Mouse (Mus musculus): ENCODE measurements around the gene Taf1c. TPM values are rescaled to one million over a fixed set of nuclear protein-coding genes. Genes with fewer than 3 reads are reported as not detected.

The Taf1c gene
- polyA plus RNA-seq, 1 experiment from 2014 or later, result 7.9 TPM

GRCm38 (mm10) chr8:119630841-119631240 is 25.8 kb upstream of the Taf1c start:
- ATAC-seq (ENCODE audit: low read depth) (no peak; the same call in 1 of the 2 replicates), DNase-seq (ENCODE audit: low spot score) (peak; percentile 40)
- Histone ChIP-seq H3K4me3 (ENCODE audit: low read depth, low read length) (no peak overlapping the region), H3K27ac (replicated peaks; ENCODE audit: low read depth, low read length) (no peak overlapping the region), H3K9ac (ENCODE audit: low read depth, low read length) (no peak overlapping the region), H3K36me3 (ENCODE audit: control insufficient read depth, insufficient read depth, low read length) (no peaks in the 10 kb centered on the region), H3K4me1 (ENCODE audit: control insufficient read depth, insufficient read depth, low read length) (peaks cover 7% of the 10 kb centered on the region; the same call in 1 of the 2 replicates), H3K4me2 (ENCODE audit: low read depth, low read length) (no peak overlapping the region), H3K9me3 (ENCODE audit: control insufficient read depth, low read length) (no peaks in the 10 kb centered on the region), H3K27me3 (replicated peaks; ENCODE audit: control insufficient read depth, insufficient read depth, low read length) (peaks cover 11% of the 10 kb centered on the region; the same call in 1 of the 2 replicates)
- WGBS, result 33% methylated on average over 3 of the region's 3 CpGs

GRCm38 (mm10) chr8:119627613-119628359 is 22.8 kb upstream of the Taf1c start:
- DNase-seq (ENCODE audit: low spot score), result no peak
- WGBS, result 28% methylated on average over 10 of the region's 10 CpGs
- no peak for ATAC-seq (ENCODE audit: low read depth)
- no peak overlapping the region for H3K9ac ChIP-seq (ENCODE audit: low read depth, low read length)
- H3K36me3 ChIP-seq (ENCODE audit: control insufficient read depth, insufficient read depth, low read length), result no peaks in the 10 kb centered on the region
- no peak overlapping the region for H3K27ac ChIP-seq (replicated peaks; ENCODE audit: low read depth, low read length)
- H3K4me2 ChIP-seq (ENCODE audit: low read depth, low read length), result no peak overlapping the region
- no peaks in the 10 kb centered on the region for H3K4me1 ChIP-seq (ENCODE audit: control insufficient read depth, insufficient read depth, low read length)
- no peaks in the 10 kb centered on the region for H3K9me3 ChIP-seq (ENCODE audit: control insufficient read depth, low read length)
- no peak overlapping the region for H3K4me3 ChIP-seq (ENCODE audit: low read depth, low read length)
- 0 out of 2 replicates have a peak, but pooled peaks cover 5% of the 10 kb centered on the region for H3K27me3 ChIP-seq (replicated peaks; ENCODE audit: control insufficient read depth, insufficient read depth, low read length)

- DNase-seq (ENCODE audit: low spot score) (no peak), ATAC-seq (ENCODE audit: low read depth) (no peak)
- H3K4me2 ChIP-seq (ENCODE audit: low read depth, low read length), result no peak overlapping the region
- H3K36me3 ChIP-seq (ENCODE audit: control insufficient read depth, insufficient read depth, low read length), result no peaks in the 10 kb centered on the region
- H3K27ac ChIP-seq (replicated peaks; ENCODE audit: low read depth, low read length), result no peak overlapping the region
- H3K4me3 ChIP-seq (ENCODE audit: low read depth, low read length), result no peak overlapping the region
- H3K9ac ChIP-seq (ENCODE audit: low read depth, low read length), result no peak overlapping the region
- H3K27me3 ChIP-seq (replicated peaks; ENCODE audit: control insufficient read depth, insufficient read depth, low read length), result no peaks in the 10 kb centered on the region
- H3K9me3 ChIP-seq (ENCODE audit: control insufficient read depth, low read length), result no peaks in the 10 kb centered on the region
- WGBS, result 85% methylated on average over 7 of the region's 7 CpGs
- no peaks in the 10 kb centered on the region for H3K4me1 ChIP-seq (ENCODE audit: control insufficient read depth, insufficient read depth, low read length)
These were observed 22.2 kb upstream of the Taf1c start for GRCm38 (mm10) chr8:119627199-119627598.

GRCm38 (mm10) chr8:119625788-119626187 is 20.8 kb upstream of the Taf1c start:
- ATAC-seq (ENCODE audit: low read depth), result no peak
- Histone ChIP-seq H3K9ac (ENCODE audit: low read depth, low read length) (no peak overlapping the region), H3K4me3 (ENCODE audit: low read depth, low read length) (no peak overlapping the region), H3K36me3 (ENCODE audit: control insufficient read depth, insufficient read depth, low read length) (no peaks in the 10 kb centered on the region), H3K9me3 (ENCODE audit: control insufficient read depth, low read length) (no peaks in the 10 kb centered on the region), H3K27ac (replicated peaks; ENCODE audit: low read depth, low read length) (no peak overlapping the region), H3K4me2 (ENCODE audit: low read depth, low read length) (no peak overlapping the region), H3K27me3 (replicated peaks; ENCODE audit: control insufficient read depth, insufficient read depth, low read length) (no peaks in the 10 kb centered on the region), H3K4me1 (ENCODE audit: control insufficient read depth, insufficient read depth, low read length) (no peaks in the 10 kb centered on the region)
- no peak for DNase-seq (ENCODE audit: low spot score)
- 85% methylated on average over 21 of the region's 22 CpGs for WGBS

- Histone ChIP-seq H3K27ac (replicated peaks; ENCODE audit: low read depth, low read length) (no peak overlapping the region), H3K36me3 (ENCODE audit: control insufficient read depth, insufficient read depth, low read length) (no peaks in the 10 kb centered on the region), H3K4me2 (ENCODE audit: low read depth, low read length) (no peak overlapping the region), H3K4me1 (ENCODE audit: control insufficient read depth, insufficient read depth, low read length) (no peaks in the 10 kb centered on the region), H3K9ac (ENCODE audit: low read depth, low read length) (no peak overlapping the region), H3K27me3 (replicated peaks; ENCODE audit: control insufficient read depth, insufficient read depth, low read length) (no peaks in the 10 kb centered on the region), H3K4me3 (ENCODE audit: low read depth, low read length) (no peak overlapping the region), H3K9me3 (ENCODE audit: control insufficient read depth, low read length) (no peaks in the 10 kb centered on the region)
- WGBS, result 91% methylated on average over 7 of the region's 7 CpGs
- DNase-seq (ENCODE audit: low spot score) (no peak), ATAC-seq (ENCODE audit: low read depth) (no peak)
These were observed 19.9 kb upstream of the Taf1c start for GRCm38 (mm10) chr8:119624916-119625315.

GRCm38 (mm10) chr8:119623744-119624143 is 18.7 kb upstream of the Taf1c start:
- DNase-seq (ENCODE audit: low spot score), result no peak
- Histone ChIP-seq H3K9me3 (ENCODE audit: control insufficient read depth, low read length) (no peaks in the 10 kb centered on the region), H3K27me3 (replicated peaks; ENCODE audit: control insufficient read depth, insufficient read depth, low read length) (no peaks in the 10 kb centered on the region), H3K27ac (replicated peaks; ENCODE audit: low read depth, low read length) (no peak overlapping the region), H3K4me2 (ENCODE audit: low read depth, low read length) (no peak overlapping the region), H3K4me1 (ENCODE audit: control insufficient read depth, insufficient read depth, low read length) (no peaks in the 10 kb centered on the region), H3K4me3 (ENCODE audit: low read depth, low read length) (no peak overlapping the region), H3K36me3 (ENCODE audit: control insufficient read depth, insufficient read depth, low read length) (no peaks in the 10 kb centered on the region), H3K9ac (ENCODE audit: low read depth, low read length) (no peak overlapping the region)
- ATAC-seq (ENCODE audit: low read depth), result no peak
- 82% methylated on average over 1 of the region's 1 CpGs for WGBS

GRCm38 (mm10) chr8:119623061-119623460 is 18.0 kb upstream of the Taf1c start:
- WGBS, result 77% methylated on average over 8 of the region's 8 CpGs
- Histone ChIP-seq H3K4me1 (ENCODE audit: control insufficient read depth, insufficient read depth, low read length) (no peaks in the 10 kb centered on the region), H3K9ac (ENCODE audit: low read depth, low read length) (no peak overlapping the region), H3K4me2 (ENCODE audit: low read depth, low read length) (no peak overlapping the region), H3K9me3 (ENCODE audit: control insufficient read depth, low read length) (no peaks in the 10 kb centered on the region), H3K4me3 (ENCODE audit: low read depth, low read length) (no peak overlapping the region), H3K27ac (replicated peaks; ENCODE audit: low read depth, low read length) (no peak overlapping the region), H3K27me3 (replicated peaks; ENCODE audit: control insufficient read depth, insufficient read depth, low read length) (no peaks in the 10 kb centered on the region), H3K36me3 (ENCODE audit: control insufficient read depth, insufficient read depth, low read length) (no peaks in the 10 kb centered on the region)
- no peak for ATAC-seq (ENCODE audit: low read depth)
- no peak for DNase-seq (ENCODE audit: low spot score)

GRCm38 (mm10) chr8:119622555-119622954 is 17.5 kb upstream of the Taf1c start:
- Histone ChIP-seq H3K9me3 (ENCODE audit: control insufficient read depth, low read length) (no peaks in the 10 kb centered on the region), H3K4me2 (ENCODE audit: low read depth, low read length) (no peak overlapping the region), H3K27ac (replicated peaks; ENCODE audit: low read depth, low read length) (no peak overlapping the region), H3K4me1 (ENCODE audit: control insufficient read depth, insufficient read depth, low read length) (no peaks in the 10 kb centered on the region), H3K4me3 (ENCODE audit: low read depth, low read length) (no peak overlapping the region), H3K27me3 (replicated peaks; ENCODE audit: control insufficient read depth, insufficient read depth, low read length) (no peaks in the 10 kb centered on the region), H3K9ac (ENCODE audit: low read depth, low read length) (no peak overlapping the region), H3K36me3 (ENCODE audit: control insufficient read depth, insufficient read depth, low read length) (no peaks in the 10 kb centered on the region)
- DNase-seq (ENCODE audit: low spot score) (no peak), ATAC-seq (ENCODE audit: low read depth) (no peak)
- 39% methylated on average over 3 of the region's 4 CpGs for WGBS

- Histone ChIP-seq H3K27me3 (replicated peaks; ENCODE audit: control insufficient read depth, insufficient read depth, low read length) (no peaks in the 10 kb centered on the region), H3K4me2 (ENCODE audit: low read depth, low read length) (no peak overlapping the region), H3K36me3 (ENCODE audit: control insufficient read depth, insufficient read depth, low read length) (no peaks in the 10 kb centered on the region), H3K9me3 (ENCODE audit: control insufficient read depth, low read length) (no peaks in the 10 kb centered on the region), H3K4me3 (ENCODE audit: low read depth, low read length) (no peak overlapping the region), H3K9ac (ENCODE audit: low read depth, low read length) (no peak overlapping the region), H3K4me1 (ENCODE audit: control insufficient read depth, insufficient read depth, low read length) (no peaks in the 10 kb centered on the region), H3K27ac (replicated peaks; ENCODE audit: low read depth, low read length) (no peak overlapping the region)
- 86% methylated on average over 14 of the region's 14 CpGs for WGBS
- ATAC-seq (ENCODE audit: low read depth) (no peak), DNase-seq (ENCODE audit: low spot score) (no peak)
These were observed 15.9 kb upstream of the Taf1c start for GRCm38 (mm10) chr8:119620848-119621465.
